Mouse (Mus musculus): ENCODE data around the gene Vasp.

The Vasp gene

GRCm38 (mm10) chr7:19303770-19304169 is 32.2 kb upstream of the Vasp start:
- peak; percentile 83 for DNase-seq (ENCODE audit: low read depth, low spot score)

DNA sequence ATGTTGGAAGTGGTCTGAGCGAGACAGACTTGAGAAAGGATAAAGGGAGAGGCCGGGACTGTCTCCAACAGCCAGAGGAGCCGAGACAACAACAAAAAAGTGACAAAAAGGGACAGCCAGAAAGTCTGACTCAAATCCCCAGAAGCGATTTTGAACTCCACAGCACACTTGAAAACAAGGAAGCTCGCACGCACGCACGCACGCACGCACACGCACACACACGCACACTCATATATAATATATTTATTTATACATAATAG is 31.4 kb upstream of the Vasp start:
- DNase-seq (ENCODE audit: low read depth, low spot score), result no peak

GRCm38 (mm10) chr7:19302264-19303045 is 30.8 kb upstream of the Vasp start:
- DNase-seq (ENCODE audit: low read depth, low spot score), result no peak

GRCm38 (mm10) chr7:19301461-19302263 is 30.0 kb upstream of the Vasp start:
- DNase-seq (ENCODE audit: low read depth, low spot score), result no peak

GRCm38 (mm10) chr7:19300501-19301421 is 29.1 kb upstream of the Vasp start:
- peak; percentile 93 for DNase-seq (ENCODE audit: low read depth, low spot score)

GRCm38 (mm10) chr7:19299194-19299593 is 27.6 kb upstream of the Vasp start:
- peak; percentile 79 for DNase-seq (ENCODE audit: low read depth, low spot score)

GRCm38 (mm10) chr7:19297794-19298193 is 26.2 kb upstream of the Vasp start:
- no peak for DNase-seq (ENCODE audit: low read depth, low spot score)

DNA sequence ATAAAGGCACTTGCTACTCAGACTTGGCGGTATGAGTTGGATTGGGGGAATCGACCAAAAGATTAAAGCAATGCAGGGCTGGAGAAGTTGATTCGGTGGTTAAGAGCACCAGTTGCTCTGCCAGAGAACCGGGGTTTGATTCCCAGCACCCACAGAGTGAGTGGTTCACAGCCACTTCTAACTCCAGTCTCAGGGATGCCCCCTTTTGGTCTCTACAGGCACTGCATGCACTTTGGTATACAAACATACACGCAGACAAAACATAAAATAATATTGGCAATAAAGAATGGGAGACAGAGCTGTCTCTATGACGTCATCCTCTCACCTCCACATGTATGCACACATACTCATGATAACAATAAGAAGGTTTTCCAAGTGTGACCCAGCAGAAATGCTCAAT is 25.4 kb upstream of the Vasp start:
- DNase-seq (ENCODE audit: low read depth, low spot score), result no peak

DNA sequence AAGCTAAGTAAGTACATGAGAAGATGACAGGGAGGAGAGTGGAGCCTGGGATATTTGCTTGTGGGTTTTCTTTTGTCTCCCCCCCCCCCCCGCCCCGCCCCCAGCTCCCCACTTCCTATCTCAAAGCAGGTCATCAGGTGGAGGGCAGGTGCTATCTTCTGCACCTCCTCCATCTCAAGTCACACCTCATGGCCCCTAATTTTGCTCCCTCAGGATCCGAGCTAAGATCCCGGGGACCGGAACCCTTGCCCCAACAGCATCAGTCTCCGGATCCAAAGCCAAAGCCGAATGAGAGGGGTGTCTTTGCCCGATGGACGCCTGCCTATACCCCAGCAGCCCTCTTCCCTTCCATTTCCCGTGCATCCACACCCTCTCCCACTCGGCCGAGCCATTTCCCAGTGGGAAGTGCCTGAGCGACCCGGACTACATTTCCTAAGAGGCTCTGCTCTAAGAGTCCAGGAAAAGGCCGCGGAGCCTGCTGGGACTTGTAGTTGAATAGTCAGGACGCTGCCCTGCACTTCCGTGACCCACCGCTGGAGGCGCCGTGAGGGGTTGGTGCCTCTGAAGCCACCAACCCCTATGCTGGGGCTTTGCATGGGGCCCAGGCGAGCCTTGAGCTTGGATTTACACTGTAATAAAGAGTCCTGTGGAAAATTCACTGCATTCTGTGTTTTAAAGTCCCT is 24.0 kb upstream of the Vasp start:
- DNase-seq (ENCODE audit: low read depth, low spot score), result peak; percentile 94

DNA sequence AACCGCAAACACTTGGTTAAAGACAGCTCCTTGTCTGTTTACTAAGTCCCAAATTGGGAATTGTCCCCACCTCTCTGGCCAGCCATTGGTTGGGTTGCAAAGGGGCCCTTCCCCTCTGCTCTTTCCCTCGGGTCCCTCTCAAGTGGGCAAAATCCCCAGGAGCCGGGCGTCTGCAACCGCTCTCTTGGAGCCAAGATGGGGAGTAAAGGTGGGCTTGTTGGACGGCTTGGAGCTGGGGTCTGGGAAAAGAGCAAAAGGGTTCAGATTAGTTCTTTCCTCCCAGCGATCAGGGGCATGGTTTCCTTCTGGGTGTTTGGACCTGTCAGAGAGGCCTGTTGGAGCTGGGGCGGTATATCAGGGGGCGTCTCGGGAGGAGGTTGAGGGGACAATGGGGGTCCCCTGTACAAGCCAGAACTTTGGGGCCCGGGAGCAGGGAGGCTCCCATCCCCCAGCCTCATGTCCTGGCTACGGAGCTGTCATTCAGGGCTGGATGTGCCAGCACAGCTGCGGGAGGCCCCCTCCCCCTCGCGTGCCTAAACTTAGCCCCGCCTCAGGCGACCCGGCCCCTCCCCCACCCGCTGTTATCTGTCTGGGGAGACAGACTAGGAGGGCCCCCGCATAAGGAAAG is 19.5 kb upstream of the Vasp start:
- DNase-seq (ENCODE audit: low read depth, low spot score), result no peak

- peak; percentile 69 for DNase-seq (ENCODE audit: low read depth, low spot score)
Observed at GRCm38 (mm10) chr7:19284763-19285162, 13.1 kb upstream of the Vasp start.

DNA sequence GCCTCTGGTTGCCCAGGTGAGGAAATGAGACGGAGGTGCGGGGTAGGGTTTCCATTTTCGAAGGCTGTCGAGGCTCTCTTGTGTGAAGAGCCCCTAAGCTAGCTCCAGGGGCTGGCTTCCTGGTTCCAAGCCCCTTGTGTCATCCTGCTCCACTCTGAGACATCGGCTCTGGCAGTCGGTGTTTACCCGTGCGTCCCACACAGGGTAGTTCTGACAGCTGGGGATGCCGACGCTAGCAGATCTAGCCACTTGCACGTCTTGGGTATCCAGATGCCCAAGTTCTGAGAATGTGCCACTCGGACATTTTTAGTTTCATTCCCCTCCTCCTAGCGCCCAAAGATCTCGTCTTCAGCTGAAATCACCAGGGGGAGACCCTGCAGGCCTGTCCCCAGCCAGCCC is 11.8 kb upstream of the Vasp start:
- no peak for DNase-seq (ENCODE audit: low read depth, low spot score)

DNA sequence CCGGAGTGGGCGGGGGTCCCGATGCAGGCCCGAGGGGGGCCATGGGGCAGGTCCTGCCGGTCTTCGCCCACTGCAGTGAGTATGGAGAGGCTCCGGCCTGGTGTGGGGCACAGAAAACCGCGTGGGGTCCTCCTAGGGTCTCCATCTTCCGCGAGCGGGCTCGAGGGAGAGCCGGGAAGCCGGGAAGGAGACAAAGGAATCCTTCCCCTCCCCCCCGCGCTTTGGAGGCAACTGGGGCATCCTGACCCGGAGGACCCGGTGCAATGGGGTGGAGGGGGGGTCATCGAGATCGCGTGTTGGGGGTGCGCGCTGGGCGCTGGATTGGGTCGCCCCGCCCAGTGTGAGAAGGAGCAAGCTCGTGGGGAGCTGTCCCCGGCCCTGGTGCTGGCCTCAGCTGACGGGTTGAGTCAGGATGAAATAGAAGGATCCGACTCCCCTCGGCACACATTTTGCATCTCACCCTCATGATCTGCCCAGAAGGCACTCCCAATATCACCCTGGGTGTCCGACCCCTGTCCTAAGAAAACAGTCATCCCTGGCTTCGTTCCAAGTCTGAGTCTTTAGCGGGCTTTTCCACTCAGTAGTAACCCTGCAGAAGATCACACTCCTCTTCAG is 11.3 kb upstream of the Vasp start:
- peak; percentile 64 for DNase-seq (ENCODE audit: low read depth, low spot score)

- peak; percentile 89 for DNase-seq (ENCODE audit: low read depth, low spot score)
Observed at GRCm38 (mm10) chr7:19282385-19282784, 10.8 kb upstream of the Vasp start, which contains the start of gene Rtn2. Gene Rtn2 (plus strand): TSS chr7:19282624.

- peak; percentile 71 for DNase-seq (ENCODE audit: low read depth, low spot score)
Observed at GRCm38 (mm10) chr7:19281680-19282304, 10.2 kb upstream of the Vasp start.

- no peak for DNase-seq (ENCODE audit: low read depth, low spot score)
Observed at GRCm38 (mm10) chr7:19279581-19280114, 8.0 kb upstream of the Vasp start, which contains the start of gene Ppm1n. Gene Ppm1n (minus strand): TSS chr7:19280064.

DNA sequence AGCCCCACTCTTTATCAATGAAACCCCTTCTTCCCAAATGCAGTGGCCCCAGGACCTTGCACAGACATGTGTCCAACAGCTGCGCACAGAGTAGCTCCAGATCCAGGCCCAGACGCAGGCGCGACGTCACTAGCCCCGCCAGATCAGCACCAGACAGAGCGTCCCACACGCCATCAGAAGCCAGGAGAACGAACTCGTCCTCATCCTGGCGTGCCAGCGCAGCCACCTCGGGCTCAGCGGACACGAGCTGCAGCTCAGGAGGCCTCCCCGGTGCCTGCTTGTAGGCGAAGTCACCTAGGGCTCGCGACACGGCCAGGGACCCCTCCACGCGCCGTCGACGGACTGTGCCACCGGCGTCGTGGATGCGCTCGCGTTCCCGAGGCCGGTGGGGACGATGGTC is 7.4 kb upstream of the Vasp start:
- no peak for DNase-seq (ENCODE audit: low read depth, low spot score)

DNA sequence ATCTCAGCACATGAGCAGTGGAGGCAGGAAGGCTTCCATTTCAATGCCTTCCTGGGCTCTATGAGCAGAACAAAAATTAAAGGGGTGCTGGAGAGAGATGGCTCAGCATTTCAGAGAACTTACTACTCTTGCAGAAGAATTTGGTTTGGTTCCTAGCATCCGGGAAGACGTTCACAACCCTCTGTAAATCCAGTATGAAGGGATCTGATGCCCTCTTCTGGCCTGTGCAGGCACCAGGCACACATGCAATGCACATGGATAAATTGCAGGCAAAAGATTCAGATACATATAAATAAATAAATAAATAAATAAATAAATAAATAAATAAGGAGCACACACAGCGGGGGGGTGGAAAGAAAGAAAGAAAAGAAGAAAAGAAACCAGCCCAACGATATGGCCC is 4.6 kb upstream of the Vasp start:
- DNase-seq (ENCODE audit: low read depth, low spot score), result peak; percentile 60

GRCm38 (mm10) chr7:19272173-19272764 is 652 bp upstream of the Vasp start:
- DNase-seq (ENCODE audit: low read depth, low spot score), result peak; percentile 95

Data from A20 (cell line).